Mouse (Mus musculus) erythroblast, embryonic 14.5 days (primary cell): Measurements from ENCODE around the gene Ppm1h. TPM values are rescaled to one million over a fixed set of nuclear protein-coding genes. Genes with fewer than 3 reads are reported as not detected.

Experiments used
- H3K27me3 ChIP-seq: 2 replicates; pipeline ENCODE4 v1.6.1; 2012; ENCODE audit warnings: inconsistent platforms; ENCODE audit not compliant: control insufficient read depth
- H3K36me3 ChIP-seq: 2 replicates; pipeline ENCODE4 v1.6.1; 2012; ENCODE audit warnings: mild to moderate bottlenecking, inconsistent platforms; ENCODE audit not compliant: control insufficient read depth
- H3K4me1 ChIP-seq: 2 replicates; pipeline ENCODE4 v1.6.1; 2012; ENCODE audit warnings: inconsistent platforms; ENCODE audit not compliant: control insufficient read depth
- H3K4me3 ChIP-seq: replicated peaks from 2 replicates; pipeline ENCODE3; 2012; ENCODE audit warnings: moderate library complexity, mild to moderate bottlenecking, inconsistent platforms
- H3K9me3 ChIP-seq: 2 replicates; pipeline ENCODE4 v1.6.1; 2012; ENCODE audit warnings: low read length, inconsistent platforms, mixed read lengths; ENCODE audit not compliant: control insufficient read depth
- GATA1 ChIP-seq: IDR thresholded peaks from 2 replicates; pipeline ENCODE4 v1.6.1; 2012; ENCODE audit warnings: low read length, inconsistent platforms, mixed read lengths
- TAL1 ChIP-seq: IDR thresholded peaks from 3 replicates; pipeline ENCODE4 v1.6.1; 2012; ENCODE audit warnings: low read length, inconsistent platforms, mixed read lengths
- polyA plus RNA-seq: library from polyadenylated mRNA; stranded (reverse); fragments of >175 nt; gene quantifications from 2 replicates; pipeline ENCODE4 v1.2.3, GENCODE M21; 2012

The Ppm1h gene
- polyA plus RNA-seq, 1 experiment: not detected

- H3K4me3 ChIP-seq: no peak overlapping the region
- H3K27me3 ChIP-seq: no peaks in the 10 kb centered on the region
- TF ChIP-seq GATA1 (no peak), TAL1 (no peak)
- H3K36me3 ChIP-seq: no peaks in the 10 kb centered on the region
- no peaks in the 10 kb centered on the region for H3K4me1 ChIP-seq
- no peaks in the 10 kb centered on the region for H3K9me3 ChIP-seq
Observed at GRCm38 (mm10) chr10:122758346-122758745, 79.8 kb downstream of the Ppm1h start.

- H3K9me3 ChIP-seq: no peaks in the 10 kb centered on the region
- H3K4me1 ChIP-seq: no peaks in the 10 kb centered on the region
- no peak overlapping the region for H3K4me3 ChIP-seq
- H3K36me3 ChIP-seq: no peaks in the 10 kb centered on the region
- TF ChIP-seq TAL1: no peak
- no peak for TF ChIP-seq GATA1
- no peaks in the 10 kb centered on the region for H3K27me3 ChIP-seq
Observed at GRCm38 (mm10) chr10:122759729-122760128, 81.2 kb downstream of the Ppm1h start.

GRCm38 (mm10) chr10:122760469-122761307 is 82.1 kb downstream of the Ppm1h start:
- Histone ChIP-seq H3K4me1 (no peaks in the 10 kb centered on the region), H3K4me3 (no peak overlapping the region), H3K27me3 (no peaks in the 10 kb centered on the region), H3K36me3 (no peaks in the 10 kb centered on the region), H3K9me3 (no peaks in the 10 kb centered on the region)
- TF ChIP-seq TAL1: no peak
- no peak for TF ChIP-seq GATA1

GRCm38 (mm10) chr10:122762772-122763511 is 84.4 kb downstream of the Ppm1h start:
- H3K9me3 ChIP-seq: no peaks in the 10 kb centered on the region
- H3K4me1 ChIP-seq: no peaks in the 10 kb centered on the region
- no peaks in the 10 kb centered on the region for H3K36me3 ChIP-seq
- H3K4me3 ChIP-seq: no peak overlapping the region
- TF ChIP-seq GATA1: no peak
- TF ChIP-seq TAL1: no peak
- H3K27me3 ChIP-seq: no peaks in the 10 kb centered on the region

GRCm38 (mm10) chr10:122763596-122763995 is 85.0 kb downstream of the Ppm1h start:
- Histone ChIP-seq H3K36me3 (no peaks in the 10 kb centered on the region), H3K4me3 (no peak overlapping the region), H3K27me3 (no peaks in the 10 kb centered on the region), H3K9me3 (no peaks in the 10 kb centered on the region), H3K4me1 (no peaks in the 10 kb centered on the region)
- no peak for TF ChIP-seq TAL1
- no peak for TF ChIP-seq GATA1

- Histone ChIP-seq H3K36me3 (no peaks in the 10 kb centered on the region), H3K4me3 (no peak overlapping the region), H3K4me1 (no peaks in the 10 kb centered on the region), H3K9me3 (no peaks in the 10 kb centered on the region), H3K27me3 (no peaks in the 10 kb centered on the region)
- TF ChIP-seq TAL1 (no peak), GATA1 (no peak)
Observed at GRCm38 (mm10) chr10:122764653-122765052, 86.1 kb downstream of the Ppm1h start.

GRCm38 (mm10) chr10:122765521-122765920 is 87.0 kb downstream of the Ppm1h start:
- H3K27me3 ChIP-seq: no peaks in the 10 kb centered on the region
- H3K4me1 ChIP-seq: no peaks in the 10 kb centered on the region
- no peaks in the 10 kb centered on the region for H3K9me3 ChIP-seq
- H3K36me3 ChIP-seq: no peaks in the 10 kb centered on the region
- TF ChIP-seq GATA1 (no peak), TAL1 (no peak)
- no peak overlapping the region for H3K4me3 ChIP-seq

- Histone ChIP-seq H3K4me3 (no peak overlapping the region), H3K36me3 (no peaks in the 10 kb centered on the region), H3K4me1 (no peaks in the 10 kb centered on the region), H3K27me3 (no peaks in the 10 kb centered on the region), H3K9me3 (no peaks in the 10 kb centered on the region)
- no peak for TF ChIP-seq GATA1
- no peak for TF ChIP-seq TAL1
Observed at GRCm38 (mm10) chr10:122765992-122766391, 87.4 kb downstream of the Ppm1h start.

- Histone ChIP-seq H3K27me3 (no peaks in the 10 kb centered on the region), H3K4me1 (no peaks in the 10 kb centered on the region), H3K36me3 (no peaks in the 10 kb centered on the region), H3K9me3 (no peaks in the 10 kb centered on the region; the same call in 1 of the 2 replicates), H3K4me3 (no peak overlapping the region)
- TF ChIP-seq TAL1 (no peak), GATA1 (no peak)
Observed at GRCm38 (mm10) chr10:122768204-122768892, 89.8 kb downstream of the Ppm1h start.
